Mouse (Mus musculus) bone marrow macrophage, adult 2 months (primary cell): ENCODE measurements around the gene Ifit1bl1.

Experiments
- CTCF ChIP-seq: IDR thresholded peaks from 2 replicates; pipeline ENCODE4 v1.5.1; 2012; ENCODE audit warnings: low read depth, mild to moderate bottlenecking, low read length, moderate library complexity
- POLR2A ChIP-seq: IDR thresholded peaks from 2 replicates; pipeline ENCODE4 v1.6.1; 2012; ENCODE audit warnings: mild to moderate bottlenecking, low read depth, low read length, borderline replicate concordance

DNA sequence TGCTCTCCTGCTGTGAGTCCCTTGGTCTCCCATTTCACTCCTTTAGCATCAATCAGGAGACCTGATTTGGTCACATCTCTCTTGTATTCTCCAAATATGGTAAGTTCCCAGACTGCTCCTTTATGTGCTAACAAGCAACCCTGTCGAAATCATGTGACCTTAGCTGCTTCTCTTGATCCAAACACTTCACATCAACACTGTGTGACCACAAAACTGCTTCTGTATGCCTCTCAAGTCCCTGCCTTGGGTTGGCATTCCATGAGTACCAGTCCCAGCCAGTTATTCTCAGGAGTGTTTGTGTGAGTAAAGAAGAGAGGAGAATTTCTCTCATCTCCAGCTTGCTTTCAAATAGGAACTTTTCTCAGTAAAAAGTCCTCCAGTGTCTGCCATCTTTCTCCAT is 24.6 kb downstream of the Ifit1bl1 start:
- TF ChIP-seq CTCF = no peak
- TF ChIP-seq POLR2A = no peak
